Mouse (Mus musculus): ENCODE measurements around the gene Gm10024.
"Not testable (repeated sequence)": the region's sequence is repeated elsewhere in the genome, so short reads cannot be mapped to it uniquely, and the experiment has no call there.

The Gm10024 gene

GRCm38 (mm10) chr10:77729241-77729640 lies 18.0 kb downstream of the Gm10024 start:
- no peak for DNase-seq (ENCODE audit: low spot score in 2 of 2)

GRCm38 (mm10) chr10:77735928-77736327 lies 24.7 kb downstream of the Gm10024 start:
- DNase-seq (ENCODE audit: low spot score in 2 of 2), result no peak

- DNase-seq (ENCODE audit: low spot score in 2 of 2), result no peak
Measured at GRCm38 (mm10) chr10:77738929-77739328, 27.7 kb downstream of the Gm10024 start.

DNA sequence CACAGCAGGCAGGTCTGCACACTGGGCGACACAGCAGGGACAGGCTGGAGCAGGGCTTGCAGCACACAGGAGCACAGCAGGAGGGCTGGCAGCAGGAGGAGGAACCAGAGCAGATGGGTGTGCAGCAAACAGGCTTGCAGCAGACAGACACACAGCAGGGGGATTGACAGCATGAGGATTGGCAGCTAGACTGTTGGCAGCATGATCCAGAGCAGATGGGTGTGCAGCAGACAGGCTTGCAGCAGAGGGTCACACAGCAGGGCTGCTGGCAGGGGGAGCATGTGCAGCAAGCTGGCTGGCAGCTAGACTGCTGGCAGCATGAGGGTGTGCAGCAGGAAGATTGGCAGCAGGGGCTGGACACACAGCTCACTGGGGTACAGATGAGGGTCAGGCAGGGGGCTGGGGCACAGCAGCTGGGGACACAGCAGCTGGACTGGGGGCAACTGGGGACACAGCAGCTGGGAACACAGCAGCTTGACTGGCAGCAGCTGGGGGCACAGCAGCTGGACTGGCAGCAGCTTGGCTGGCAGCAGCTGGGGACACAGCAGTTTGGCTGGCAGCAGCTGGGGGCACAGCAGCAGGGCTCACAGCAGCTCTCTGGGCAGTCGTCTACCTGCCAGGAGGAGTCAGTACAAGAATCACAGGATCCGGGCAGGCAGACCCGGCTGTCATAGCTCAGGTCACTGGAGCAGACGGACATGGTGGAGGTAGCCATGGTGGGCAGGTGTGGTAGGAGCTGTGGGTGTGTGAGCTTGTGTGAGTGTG lies 30.8 kb downstream of the Gm10024 start, which contains the start of gene Gm18596:
TSS of gene Gm18596 (minus strand) at position 715 of the 765 bp plus-strand sequence.
- DNase-seq (ENCODE audit: low spot score in 2 of 2), result not testable (repeated sequence)

GRCm38 (mm10) chr10:77750686-77751085 lies 39.4 kb downstream of the Gm10024 start:
- not testable (repeated sequence) for DNase-seq (ENCODE audit: low spot score in 2 of 2)

DNA sequence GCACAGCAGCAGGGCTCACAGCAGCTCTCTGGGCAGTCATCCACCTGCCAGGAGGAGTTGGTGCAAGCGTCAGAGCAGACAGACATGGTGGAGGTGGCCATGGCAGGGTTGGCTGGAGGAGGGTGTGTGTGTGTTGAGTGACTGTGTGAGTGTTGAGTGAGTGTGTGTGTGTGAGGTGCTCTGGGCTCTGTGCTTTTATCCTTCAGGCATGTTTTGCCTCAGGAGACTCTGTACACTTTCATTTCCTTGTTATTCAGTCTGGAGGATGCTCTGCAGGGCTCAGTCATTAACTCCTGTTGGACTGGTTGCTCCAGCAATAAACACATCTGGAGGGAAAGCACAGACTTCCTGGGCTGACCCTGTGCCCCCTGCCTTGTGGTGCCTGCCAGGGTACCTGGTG lies 40.0 kb downstream of the Gm10024 start, which contains the start of gene Gm9736:
TSS of gene Gm9736 (minus strand) at position 101 of the 400 bp plus-strand sequence.
- DNase-seq (ENCODE audit: low spot score in 2 of 2), result not testable (repeated sequence)

- DNase-seq (ENCODE audit: low spot score in 2 of 2), result not testable (repeated sequence)
Measured at GRCm38 (mm10) chr10:77752312-77752711, 41.1 kb downstream of the Gm10024 start.

GRCm38 (mm10) chr10:77753448-77753847 lies 42.2 kb downstream of the Gm10024 start:
- no peak for DNase-seq (ENCODE audit: low spot score in 2 of 2)

DNA sequence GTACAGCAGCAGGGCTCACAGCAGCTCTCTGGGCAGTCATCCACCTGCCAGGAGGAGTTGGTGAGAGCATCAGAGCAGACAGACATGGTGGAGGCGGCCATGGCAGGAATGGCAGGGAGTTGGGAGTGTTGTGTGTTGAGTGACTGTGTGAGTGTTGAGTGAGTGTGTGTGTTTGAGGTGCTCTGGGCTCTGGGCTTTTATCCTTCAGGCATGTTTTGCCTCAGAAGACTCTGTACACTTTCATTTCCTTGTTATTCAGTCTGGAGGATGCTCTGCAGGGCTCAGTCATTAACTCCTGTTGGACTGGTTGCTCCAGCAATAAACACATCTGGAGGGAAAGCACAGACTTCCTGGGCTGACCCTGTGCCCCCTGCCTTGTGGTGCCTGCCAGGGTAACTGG lies 48.3 kb downstream of the Gm10024 start, which contains the start of gene Gm3233:
TSS of gene Gm3233 (minus strand) at position 101 of the 400 bp plus-strand sequence.
- not testable (repeated sequence) for DNase-seq (ENCODE audit: low spot score in 2 of 2)

All from left cerebral cortex, adult 9 months (tissue).